24 mouse cellular contexts compared by ENCODE assay signal in genomic region chr19:32259048-32259447, GRCm38 (mm10).
A peak's percentile ranks its signal among the peaks of the same experiment; 100 is the strongest.
DNase-seq lines count a peak whose midpoint lies in the region; ATAC-seq and TF ChIP-seq lines count a peak whose summit lies in the region.
"Had no signal": no experiment of that assay in that cellular context is flagged by ENCODE, and none has a peak within 500 bp of the region (broad histone marks: within the 10 kb centered on the region; RNA-seq: fewer than 3 reads in every experiment).

No protein-coding gene starts in this region.

- TF ChIP-seq POLR2A in bone marrow, adult 2 months (IDR thresholded peaks at IDR 0.05; ENCODE audit: borderline replicate concordance, control insufficient read depth, low read depth, low read length) = no peak
- TF ChIP-seq POLR2A in thymus, adult 2 months (IDR thresholded peaks at IDR 0.05; ENCODE audit: control insufficient read depth, extremely low read depth, insufficient read depth, low read length, poor library complexity) = no peak

- H3K27ac ChIP-seq in kidney, embryonic 16.5 days (ENCODE audit: low read length) = peak overlapping the region; percentile 63; the same call in 1 of the 2 replicates
- no peak overlapping the region for H3K27ac ChIP-seq in kidney, embryonic 14.5 days (ENCODE audit: low read depth, low read length)
- peak overlapping the region; percentile 87; the same call in 1 of the 2 replicates for H3K27ac ChIP-seq in bone marrow, adult 2 months (ENCODE audit: control insufficient read depth, insufficient read depth, low read depth, low read length, poor library complexity)
- H3K27ac ChIP-seq in thymus, adult 2 months (ENCODE audit: control insufficient read depth, insufficient read depth, low read length) = no peak overlapping the region
- H3K27ac ChIP-seq: embryonic facial prominence, embryonic 15.5 days; hindbrain, embryonic 12.5 days; limb, embryonic 13.5 days; midbrain, embryonic 12.5 days; stomach, postnatal 0 days had no signal

- H3K4me1 ChIP-seq in kidney, embryonic 16.5 days (ENCODE audit: insufficient read depth, low read length) = peaks cover 43% of the 10 kb centered on the region
- H3K4me1 ChIP-seq in kidney, embryonic 14.5 days (ENCODE audit: control insufficient read depth, insufficient read depth, low read length) = peaks cover 22% of the 10 kb centered on the region
- peaks cover 8% of the 10 kb centered on the region; the same call in 1 of the 2 replicates for H3K4me1 ChIP-seq in bone marrow, adult 2 months (ENCODE audit: control insufficient read depth, insufficient read depth, low read length)
- H3K4me1 ChIP-seq in thymus, adult 2 months (replicated peaks; ENCODE audit: control insufficient read depth, insufficient read depth, low read length) = peaks cover 23% of the 10 kb centered on the region

- ATAC-seq in kidney, embryonic 16.5 days (ENCODE audit: low FRiP score, low TSS enrichment) = no peak
- ATAC-seq in kidney, embryonic 14.5 days (ENCODE audit: low FRiP score, low TSS enrichment) = no peak
- peak; percentile 61 for ATAC-seq in megakaryocyte, adult 5-6 weeks (ENCODE audit: poor library complexity, severe bottlenecking)
- ATAC-seq: forebrain, postnatal 0 days; inflammation-experienced regulatory T-cells, adult 6 months had no signal

- H3K9me3 ChIP-seq in kidney, embryonic 16.5 days (ENCODE audit: low read length) = no peaks in the 10 kb centered on the region
- H3K9me3 ChIP-seq in kidney, embryonic 14.5 days (ENCODE audit: control insufficient read depth, low read length) = no peaks in the 10 kb centered on the region
- H3K9me3 ChIP-seq: embryonic facial prominence, embryonic 15.5 days; heart, embryonic 10.5 days; hindbrain, embryonic 12.5 days; limb, embryonic 13.5 days; midbrain, embryonic 12.5 days had no signal

- DNase-seq in 416B (ENCODE audit: low read depth) = peak; percentile 19
- no peak for DNase-seq in frontal cortex, postnatal 25 days (ENCODE audit: low spot score in 2 of 2)
- DNase-seq in layer of hippocampus, adult 11-12 months (ENCODE audit: low spot score) = no peak
- no peak for DNase-seq in thymus, adult 2 months
- DNase-seq: adrenal gland, adult 2 months; cerebellum, adult 18-20 months; cerebellum, postnatal 25 days; forebrain, postnatal 0 days; kidney, postnatal 4 days; lung, adult 2 months; lung, postnatal 36 days; spleen, adult 18-20 months had no signal

- WGBS in kidney, embryonic 16.5 days = 88% methylated on average over 4 of the region's 4 CpGs
- WGBS in kidney, embryonic 14.5 days = 85% methylated on average over 4 of the region's 4 CpGs
- 29% methylated on average over 4 of the region's 4 CpGs for WGBS in bone marrow, adult 2 months
- WGBS in thymus, adult 2 months = 65% methylated on average over 4 of the region's 4 CpGs

- 0 out of 2 replicates have a peak, but pooled peaks cover 2% of the 10 kb centered on the region for H3K36me3 ChIP-seq in kidney, embryonic 16.5 days (ENCODE audit: insufficient read depth, low read length)
- no peaks in the 10 kb centered on the region for H3K36me3 ChIP-seq in kidney, embryonic 14.5 days (ENCODE audit: control insufficient read depth, insufficient read depth, low read length)
- H3K36me3 ChIP-seq in thymus, adult 2 months (ENCODE audit: control insufficient read depth, insufficient read depth, low read length) = no peaks in the 10 kb centered on the region
- H3K36me3 ChIP-seq: embryonic facial prominence, embryonic 15.5 days; heart, embryonic 10.5 days; hindbrain, embryonic 12.5 days; limb, embryonic 13.5 days; midbrain, embryonic 12.5 days had no signal

- H3K9ac ChIP-seq in kidney, embryonic 16.5 days (replicated peaks; ENCODE audit: low read length) = no peak overlapping the region
- H3K9ac ChIP-seq in kidney, embryonic 14.5 days (ENCODE audit: low read depth, low read length) = no peak overlapping the region
- H3K9ac ChIP-seq: embryonic facial prominence, embryonic 15.5 days; forebrain, postnatal 0 days; hindbrain, embryonic 12.5 days; limb, embryonic 13.5 days; midbrain, embryonic 12.5 days had no signal

- H3K27me3 ChIP-seq in kidney, embryonic 16.5 days (ENCODE audit: insufficient read depth, low read length) = no peaks in the 10 kb centered on the region
- no peaks in the 10 kb centered on the region for H3K27me3 ChIP-seq in kidney, embryonic 14.5 days (ENCODE audit: control insufficient read depth, insufficient read depth, low read length)
- no peaks in the 10 kb centered on the region for H3K27me3 ChIP-seq in thymus, adult 2 months (ENCODE audit: control insufficient read depth, insufficient read depth, low read length)
- H3K27me3 ChIP-seq: embryonic facial prominence, embryonic 15.5 days; hindbrain, embryonic 12.5 days; limb, embryonic 13.5 days; midbrain, embryonic 12.5 days had no signal

- H3K4me2 ChIP-seq in kidney, embryonic 16.5 days (replicated peaks; ENCODE audit: low read depth, low read length) = no peak overlapping the region
- H3K4me2 ChIP-seq in kidney, embryonic 14.5 days (replicated peaks; ENCODE audit: low read depth, low read length) = no peak overlapping the region
- H3K4me2 ChIP-seq: embryonic facial prominence, embryonic 15.5 days; hindbrain, embryonic 12.5 days; limb, embryonic 13.5 days; midbrain, embryonic 12.5 days had no signal

- no peak overlapping the region for H3K4me3 ChIP-seq in kidney, embryonic 16.5 days (ENCODE audit: low read length)
- H3K4me3 ChIP-seq in kidney, embryonic 14.5 days (ENCODE audit: low read length) = no peak overlapping the region
- no peak overlapping the region for H3K4me3 ChIP-seq in bone marrow, adult 2 months (replicated peaks; ENCODE audit: control insufficient read depth, low read depth, low read length)
- H3K4me3 ChIP-seq in thymus, adult 2 months (ENCODE audit: control insufficient read depth, insufficient read depth, low read length) = no peak overlapping the region
- H3K4me3 ChIP-seq: embryonic facial prominence, embryonic 15.5 days; heart, embryonic 10.5 days; hindbrain, embryonic 12.5 days; limb, embryonic 13.5 days; midbrain, embryonic 12.5 days; myocyte had no signal

- no peak for TF ChIP-seq CTCF in bone marrow, adult 2 months (IDR thresholded peaks at IDR 0.05; ENCODE audit: control insufficient read depth, insufficient read depth, low read length)
- no peak for TF ChIP-seq CTCF in thymus, adult 2 months (IDR thresholded peaks at IDR 0.05; ENCODE audit: borderline replicate concordance, control insufficient read depth, extremely low read depth, insufficient read depth, low read length, poor library complexity)

Comparison
In these comparisons a context has a peak if more than half of its experiments do, and no peak if none do; other contexts are left out.
1. H3K27ac ChIP-seq: peak in kidney, embryonic 16.5 days (single experiment) and bone marrow, adult 2 months (single experiment); none in kidney, embryonic 14.5 days (single experiment) and thymus, adult 2 months (single experiment).